Mouse (Mus musculus): ENCODE results near the gene Disp1. TPM values are rescaled to one million over a fixed set of nuclear protein-coding genes. Genes with fewer than 3 reads are reported as not detected.

Disp1 gene
- polyA plus RNA-seq, 1 experiment from 2014 or later: 18.3 TPM

GRCm38 (mm10) chr1:183181030-183181395, 40.3 kb downstream of the Disp1 start:
- H3K27ac ChIP-seq (replicated peaks): no peak overlapping the region
- no peak overlapping the region for H3K9ac ChIP-seq
- H3K4me1 ChIP-seq: peaks cover 15% of the 10 kb centered on the region; the same call in 1 of the 2 replicates
- H3K9me3 ChIP-seq (replicated peaks): no peaks in the 10 kb centered on the region
- 38% methylated on average over 2 of the region's 2 CpGs for WGBS
- H3K36me3 ChIP-seq: no peaks in the 10 kb centered on the region
- no peaks in the 10 kb centered on the region for H3K27me3 ChIP-seq
- no peak overlapping the region for H3K4me2 ChIP-seq (replicated peaks)
- no peak for ATAC-seq (ENCODE audit: insufficient number of reproducible peaks, low FRiP score, low TSS enrichment, low read depth)
- H3K4me3 ChIP-seq (replicated peaks): no peak overlapping the region

DNA sequence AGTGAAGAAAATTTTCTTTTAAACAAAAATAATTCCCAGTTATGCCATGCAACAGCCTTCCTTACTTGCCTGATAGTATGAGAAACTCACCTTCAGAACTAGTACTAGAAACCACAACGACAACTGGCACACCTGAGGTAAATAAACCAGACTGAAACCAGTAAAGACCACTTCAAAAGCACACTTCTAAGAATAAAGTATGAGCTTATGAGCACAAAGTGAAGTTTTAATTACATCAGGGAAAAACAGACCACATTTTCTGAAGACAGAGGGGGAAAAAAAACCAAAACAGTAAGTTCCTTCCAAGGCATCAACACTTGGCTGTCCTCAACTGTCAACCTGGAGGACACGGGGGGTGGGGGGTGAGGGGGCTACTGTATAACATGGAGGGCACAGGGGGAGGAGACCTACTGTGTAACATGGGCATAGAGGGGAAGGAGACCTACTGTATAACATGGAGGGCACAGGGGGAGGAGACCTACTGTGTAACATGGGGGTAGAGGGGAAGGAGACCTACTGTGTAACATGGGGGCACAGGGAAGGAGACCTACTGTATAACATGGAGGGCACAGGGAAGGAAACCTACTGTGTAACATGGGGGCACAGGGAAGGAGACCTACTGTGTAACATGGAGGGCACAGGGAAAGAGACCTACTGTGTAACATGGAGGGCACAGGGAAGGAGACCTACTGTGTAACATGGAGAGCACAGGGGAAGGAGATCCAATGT, 40.9 kb downstream of the Disp1 start:
- H3K4me2 ChIP-seq (replicated peaks): no peak overlapping the region
- no peaks in the 10 kb centered on the region for H3K9me3 ChIP-seq (replicated peaks)
- H3K9ac ChIP-seq: no peak overlapping the region
- 65% methylated on average over 2 of the region's 2 CpGs for WGBS
- no peaks in the 10 kb centered on the region for H3K27me3 ChIP-seq
- peaks cover 15% of the 10 kb centered on the region; the same call in 1 of the 2 replicates for H3K4me1 ChIP-seq
- H3K36me3 ChIP-seq: no peaks in the 10 kb centered on the region
- no peak overlapping the region for H3K4me3 ChIP-seq (replicated peaks)
- no peak for ATAC-seq (ENCODE audit: insufficient number of reproducible peaks, low FRiP score, low TSS enrichment, low read depth)
- H3K27ac ChIP-seq (replicated peaks): no peak overlapping the region

GRCm38 (mm10) chr1:183179316-183179715, 42.0 kb downstream of the Disp1 start:
- Histone ChIP-seq H3K4me2 (replicated peaks) (no peak overlapping the region), H3K4me1 (0 out of 2 replicates have a peak, but pooled peaks cover 11% of the 10 kb centered on the region), H3K36me3 (no peaks in the 10 kb centered on the region), H3K27me3 (no peaks in the 10 kb centered on the region), H3K4me3 (replicated peaks) (no peak overlapping the region), H3K9me3 (replicated peaks) (no peaks in the 10 kb centered on the region), H3K27ac (replicated peaks) (no peak overlapping the region), H3K9ac (no peak overlapping the region)
- ATAC-seq (ENCODE audit: insufficient number of reproducible peaks, low FRiP score, low TSS enrichment, low read depth): no peak
- 84% methylated on average over 5 of the region's 5 CpGs for WGBS

DNA sequence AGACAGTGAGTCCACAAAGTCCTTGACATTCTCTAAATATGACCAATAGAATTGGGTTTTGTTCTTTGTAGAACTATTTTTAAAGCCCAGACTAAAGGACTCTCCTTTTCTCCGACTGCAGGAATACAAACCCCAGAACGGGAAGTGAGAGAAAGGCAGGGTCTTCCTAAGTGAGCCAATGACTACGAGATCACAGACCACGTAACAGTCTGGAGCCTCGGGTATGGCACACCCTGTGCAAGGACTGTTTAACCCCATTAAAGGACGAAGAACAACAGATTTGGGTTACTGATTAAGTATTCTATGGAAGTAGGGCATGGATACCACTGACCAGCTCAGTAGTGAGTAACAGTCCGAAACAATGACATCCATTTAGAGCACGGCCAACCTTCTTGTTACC, 46.1 kb downstream of the Disp1 start:
- Histone ChIP-seq H3K9me3 (replicated peaks) (no peaks in the 10 kb centered on the region), H3K36me3 (no peaks in the 10 kb centered on the region), H3K27me3 (no peaks in the 10 kb centered on the region), H3K4me2 (replicated peaks) (no peak overlapping the region), H3K4me1 (no peaks in the 10 kb centered on the region), H3K9ac (no peak overlapping the region), H3K4me3 (replicated peaks) (no peak overlapping the region), H3K27ac (replicated peaks) (no peak overlapping the region)
- ATAC-seq (ENCODE audit: insufficient number of reproducible peaks, low FRiP score, low TSS enrichment, low read depth): no peak
- WGBS: 83% methylated on average over 8 of the region's 8 CpGs

DNA sequence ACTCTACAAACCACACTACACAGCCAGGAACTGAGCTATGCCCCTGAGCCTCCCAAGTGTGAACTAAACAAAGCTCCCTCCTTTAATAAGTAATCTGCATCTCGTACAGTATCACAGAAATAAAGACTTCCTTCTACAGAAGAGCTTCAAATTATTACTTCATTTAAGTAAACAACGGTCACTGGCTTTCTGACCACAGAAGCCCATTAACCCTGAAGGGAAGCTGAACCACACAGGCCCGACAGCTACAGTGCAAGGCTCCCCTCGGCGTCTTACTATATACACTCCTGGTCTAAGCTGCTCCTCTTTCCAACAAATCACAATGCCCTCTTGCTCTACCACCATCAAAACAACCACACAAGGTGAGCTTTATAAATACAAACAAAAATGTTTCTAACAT, 50.2 kb downstream of the Disp1 start:
- H3K4me1 ChIP-seq: peaks cover 15% of the 10 kb centered on the region; the same call in 1 of the 2 replicates
- no peak overlapping the region for H3K4me3 ChIP-seq (replicated peaks)
- H3K4me2 ChIP-seq (replicated peaks): no peak overlapping the region
- no peak for ATAC-seq (ENCODE audit: insufficient number of reproducible peaks, low FRiP score, low TSS enrichment, low read depth)
- H3K27ac ChIP-seq (replicated peaks): no peak overlapping the region
- H3K9me3 ChIP-seq (replicated peaks): no peaks in the 10 kb centered on the region
- no peaks in the 10 kb centered on the region for H3K36me3 ChIP-seq
- no peak overlapping the region for H3K9ac ChIP-seq
- WGBS: 78% methylated on average over 5 of the region's 5 CpGs
- no peaks in the 10 kb centered on the region for H3K27me3 ChIP-seq

DNA sequence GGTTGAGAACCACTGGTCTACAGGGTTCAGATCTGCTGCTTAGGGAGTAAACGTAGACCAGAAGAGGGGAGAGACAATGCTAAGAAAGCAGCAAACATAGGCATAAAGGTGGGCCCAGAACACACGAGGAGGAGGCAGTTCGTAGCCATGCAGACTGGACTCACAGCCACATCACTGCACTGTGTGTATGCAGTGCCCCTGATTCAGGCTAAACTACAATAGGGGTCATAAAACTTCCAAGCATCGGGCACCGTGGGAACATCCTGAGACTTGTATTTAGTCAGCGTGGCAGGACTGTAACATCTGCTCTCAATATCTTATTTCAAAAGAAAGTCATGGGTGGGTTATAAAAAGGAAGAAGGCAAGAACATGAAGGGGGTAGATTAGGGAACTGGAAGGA, 52.9 kb downstream of the Disp1 start:
- no peak for ATAC-seq (ENCODE audit: insufficient number of reproducible peaks, low FRiP score, low TSS enrichment, low read depth)
- H3K4me1 ChIP-seq: peaks cover 20% of the 10 kb centered on the region
- H3K27me3 ChIP-seq: no peaks in the 10 kb centered on the region
- H3K4me3 ChIP-seq (replicated peaks): no peak overlapping the region
- H3K4me2 ChIP-seq (replicated peaks): no peak overlapping the region
- no peak overlapping the region for H3K27ac ChIP-seq (replicated peaks)
- no peak overlapping the region for H3K9ac ChIP-seq
- no peaks in the 10 kb centered on the region for H3K36me3 ChIP-seq
- WGBS: 28% methylated on average over 6 of the region's 6 CpGs
- no peaks in the 10 kb centered on the region for H3K9me3 ChIP-seq (replicated peaks)

- Histone ChIP-seq H3K36me3 (no peaks in the 10 kb centered on the region), H3K9ac (no peak overlapping the region), H3K9me3 (replicated peaks) (no peaks in the 10 kb centered on the region), H3K4me3 (replicated peaks) (no peak overlapping the region), H3K27me3 (no peaks in the 10 kb centered on the region), H3K27ac (replicated peaks) (peak overlapping the region; percentile 31), H3K4me1 (peaks cover 20% of the 10 kb centered on the region), H3K4me2 (replicated peaks) (no peak overlapping the region)
- ATAC-seq (ENCODE audit: insufficient number of reproducible peaks, low FRiP score, low TSS enrichment, low read depth): no peak
- 51% methylated on average over 12 of the region's 12 CpGs for WGBS
These were observed 53.5 kb downstream of the Disp1 start for GRCm38 (mm10) chr1:183167776-183168175.

DNA sequence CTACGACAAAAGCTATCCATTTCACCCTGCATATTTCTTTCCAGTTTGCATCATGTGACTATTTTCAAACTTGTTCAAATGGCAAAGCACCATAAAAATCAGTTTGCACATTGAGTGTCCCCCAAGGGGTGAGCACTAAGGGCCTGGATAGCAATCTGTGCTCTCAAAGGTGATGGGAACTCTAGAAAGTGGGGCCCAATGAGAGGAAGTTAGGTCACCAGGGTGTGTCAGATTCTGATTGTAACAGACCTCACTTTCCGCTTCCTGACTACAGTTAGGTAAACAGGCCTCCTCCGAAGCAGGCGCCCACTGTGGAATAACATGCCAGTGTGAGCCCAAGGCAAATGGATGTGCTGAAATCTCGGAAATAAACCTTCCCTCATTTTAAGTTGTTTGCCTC, 54.6 kb downstream of the Disp1 start:
- WGBS: 84% methylated on average over 5 of the region's 5 CpGs
- no peak for ATAC-seq (ENCODE audit: insufficient number of reproducible peaks, low FRiP score, low TSS enrichment, low read depth)
- no peaks in the 10 kb centered on the region for H3K27me3 ChIP-seq
- H3K4me2 ChIP-seq (replicated peaks): no peak overlapping the region
- no peak overlapping the region for H3K27ac ChIP-seq (replicated peaks)
- H3K9ac ChIP-seq: no peak overlapping the region
- peaks cover 20% of the 10 kb centered on the region for H3K4me1 ChIP-seq
- H3K4me3 ChIP-seq (replicated peaks): no peak overlapping the region
- H3K9me3 ChIP-seq (replicated peaks): no peaks in the 10 kb centered on the region
- H3K36me3 ChIP-seq: no peaks in the 10 kb centered on the region

DNA sequence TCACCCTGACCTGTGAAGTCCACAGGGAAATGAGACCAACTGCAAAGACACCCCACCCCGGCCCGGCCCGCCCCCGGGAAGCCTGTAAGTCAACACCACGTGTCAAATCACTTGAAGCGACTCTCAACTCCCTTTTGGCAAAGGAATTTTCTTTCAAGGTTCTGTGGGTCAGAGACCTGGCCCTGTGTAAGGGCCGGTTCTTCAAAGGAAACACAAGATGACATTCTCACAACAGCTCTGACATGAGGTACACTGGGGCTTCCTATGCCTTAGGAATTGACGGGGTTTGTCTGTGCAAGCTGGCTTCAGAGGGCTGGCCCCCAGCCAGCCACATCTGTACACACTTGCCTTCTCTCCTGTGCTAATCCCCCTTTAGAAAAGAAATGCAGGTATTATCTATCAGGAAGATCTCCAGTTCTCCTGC, 56.7 kb downstream of the Disp1 start:
- Histone ChIP-seq H3K4me2 (replicated peaks) (no peak overlapping the region; the same call in 1 of the 2 replicates), H3K36me3 (no peaks in the 10 kb centered on the region), H3K9ac (no peak overlapping the region), H3K27ac (replicated peaks) (peak overlapping the region; percentile 49), H3K9me3 (replicated peaks) (no peaks in the 10 kb centered on the region), H3K4me3 (replicated peaks) (no peak overlapping the region), H3K4me1 (peaks cover 20% of the 10 kb centered on the region), H3K27me3 (no peaks in the 10 kb centered on the region)
- ATAC-seq (ENCODE audit: insufficient number of reproducible peaks, low FRiP score, low TSS enrichment, low read depth): peak; percentile 47; the same call in 1 of the 2 replicates
- whole genome bisulfite sequencing: 38% methylated on average over 8 of the region's 8 CpGs

DNA sequence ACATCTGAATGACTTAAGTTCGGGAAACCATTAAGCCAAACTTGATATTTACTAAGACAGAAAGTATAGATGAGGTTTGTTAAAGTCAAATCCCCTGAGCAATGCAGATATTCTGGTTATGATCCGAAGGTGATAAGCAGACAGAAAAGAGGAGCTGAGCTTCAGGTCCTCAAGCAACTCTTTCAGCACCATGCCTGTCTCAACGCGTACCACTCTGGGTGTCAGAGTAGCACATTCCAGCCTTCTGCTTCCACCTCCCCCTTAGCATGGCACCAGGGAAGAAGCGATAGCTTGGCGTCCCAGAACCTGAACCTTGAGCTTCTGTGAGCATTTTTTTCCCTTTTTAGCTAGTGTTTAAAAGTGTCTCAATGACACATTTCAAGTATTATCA, 57.1 kb downstream of the Disp1 start:
- 59% methylated on average over 6 of the region's 6 CpGs for WGBS
- H3K27ac ChIP-seq (replicated peaks): peak overlapping the region; percentile 49
- no peak for ATAC-seq (ENCODE audit: insufficient number of reproducible peaks, low FRiP score, low TSS enrichment, low read depth)

DNA sequence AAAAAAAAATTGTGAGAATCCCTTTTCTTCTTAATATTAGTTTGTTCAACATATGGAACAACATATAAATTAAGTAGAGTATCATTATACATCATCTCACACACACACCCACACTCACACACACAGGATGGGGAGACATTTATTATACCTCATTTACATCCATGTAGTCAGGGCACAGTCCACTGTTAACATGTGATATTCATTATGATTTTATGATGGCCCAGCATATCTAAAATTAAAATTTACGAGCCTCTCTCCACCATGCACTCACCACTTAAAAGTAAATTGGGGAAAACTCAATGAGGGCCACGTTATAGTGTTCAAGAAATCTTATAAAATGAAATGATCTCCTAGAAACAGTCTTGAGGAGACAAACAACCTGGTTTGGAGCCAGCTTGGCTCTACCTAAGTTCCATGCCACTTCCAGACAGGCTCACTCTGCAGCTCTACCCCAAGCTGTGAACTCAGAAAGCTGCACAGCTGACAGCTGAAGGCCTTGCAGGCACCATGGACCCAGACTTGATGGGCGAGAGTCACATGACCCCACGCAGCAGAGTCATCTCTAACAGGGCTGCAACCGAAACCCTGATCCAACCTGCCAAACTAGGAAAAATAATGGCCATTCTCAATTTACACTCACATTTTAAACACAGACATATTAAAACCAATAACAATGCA, 57.7 kb downstream of the Disp1 start:
- ATAC-seq (ENCODE audit: insufficient number of reproducible peaks, low FRiP score, low TSS enrichment, low read depth): no peak
- Histone ChIP-seq H3K9me3 (replicated peaks) (no peaks in the 10 kb centered on the region), H3K36me3 (no peaks in the 10 kb centered on the region), H3K9ac (no peak overlapping the region), H3K4me1 (peaks cover 16% of the 10 kb centered on the region), H3K4me2 (replicated peaks) (no peak overlapping the region), H3K27me3 (no peaks in the 10 kb centered on the region), H3K27ac (replicated peaks) (peak overlapping the region; percentile 49), H3K4me3 (replicated peaks) (no peak overlapping the region)
- 57% methylated on average over 5 of the region's 5 CpGs for WGBS

More for the DNA sequence above, 57.1 kb downstream of the Disp1 start:
- H3K4me3 ChIP-seq (replicated peaks): no peak overlapping the region
- H3K36me3 ChIP-seq: no peaks in the 10 kb centered on the region
- no peak overlapping the region for H3K9ac ChIP-seq
- no peak overlapping the region; the same call in 1 of the 2 replicates for H3K4me2 ChIP-seq (replicated peaks)
- H3K9me3 ChIP-seq (replicated peaks): no peaks in the 10 kb centered on the region
- peaks cover 16% of the 10 kb centered on the region for H3K4me1 ChIP-seq
- no peaks in the 10 kb centered on the region for H3K27me3 ChIP-seq

All from embryonic facial prominence, embryonic 15.5 days (tissue).